Mouse (Mus musculus) right cerebral cortex, adult 18-20 months (tissue): ENCODE data around the gene Lingo1.

ENCODE experiments used
- DNase-seq: peaks from one replicate; pipeline ENCODE4 v3.0.0; 2022; ENCODE audit warnings: mixed read lengths

Lingo1 gene

DNA sequence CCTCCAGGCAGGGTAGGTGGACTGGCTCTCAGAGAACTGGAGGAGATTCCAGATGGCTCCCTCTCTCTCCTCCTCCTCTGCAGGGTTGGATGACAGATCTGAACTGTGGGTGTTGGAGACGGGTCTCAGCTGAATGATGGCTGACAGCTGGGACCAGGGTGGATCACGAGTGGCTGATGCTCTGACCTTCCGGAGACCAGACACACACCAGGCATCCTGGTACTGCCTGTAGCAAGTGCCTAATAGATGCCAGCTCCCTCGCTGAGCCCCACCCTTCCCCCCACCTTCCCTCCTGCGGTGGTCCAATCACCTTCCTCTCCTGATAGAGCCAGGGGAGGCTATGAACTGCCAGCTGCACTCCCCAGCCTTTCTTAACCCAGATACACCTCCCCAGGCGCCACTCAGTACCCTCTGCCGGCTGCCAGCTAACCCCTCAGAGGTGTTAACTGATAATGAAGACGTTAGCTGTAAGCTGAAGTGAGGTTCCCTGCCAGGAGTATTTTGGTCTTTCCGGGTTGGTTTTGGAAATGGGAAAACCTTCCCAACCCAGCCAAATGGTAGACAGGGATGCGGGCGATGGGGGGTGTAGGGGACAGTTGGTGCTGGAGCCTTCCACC is 126.6 kb downstream of the Lingo1 start:
- peak; percentile 60 for DNase-seq

DNA sequence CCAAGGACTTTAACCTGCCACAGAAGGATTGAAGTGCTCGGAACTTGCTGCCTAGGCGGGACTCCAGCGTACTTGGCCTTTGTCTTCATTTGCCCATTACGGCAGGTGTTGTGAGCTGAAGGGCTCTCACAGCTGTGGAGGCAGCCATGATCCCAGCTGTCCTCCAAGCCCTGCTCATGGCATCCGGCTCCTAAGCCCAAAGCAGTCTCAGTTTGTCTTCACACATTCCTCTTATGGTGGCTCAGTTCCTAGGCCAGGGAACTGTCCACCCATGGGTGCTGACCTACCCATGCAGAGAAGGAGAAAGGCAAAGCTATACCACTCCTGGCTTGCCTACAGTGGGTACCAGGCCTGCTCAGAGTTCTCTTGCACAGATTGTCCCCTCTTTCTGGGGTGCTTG is 132.1 kb downstream of the Lingo1 start:
- DNase-seq, result no peak

DNA sequence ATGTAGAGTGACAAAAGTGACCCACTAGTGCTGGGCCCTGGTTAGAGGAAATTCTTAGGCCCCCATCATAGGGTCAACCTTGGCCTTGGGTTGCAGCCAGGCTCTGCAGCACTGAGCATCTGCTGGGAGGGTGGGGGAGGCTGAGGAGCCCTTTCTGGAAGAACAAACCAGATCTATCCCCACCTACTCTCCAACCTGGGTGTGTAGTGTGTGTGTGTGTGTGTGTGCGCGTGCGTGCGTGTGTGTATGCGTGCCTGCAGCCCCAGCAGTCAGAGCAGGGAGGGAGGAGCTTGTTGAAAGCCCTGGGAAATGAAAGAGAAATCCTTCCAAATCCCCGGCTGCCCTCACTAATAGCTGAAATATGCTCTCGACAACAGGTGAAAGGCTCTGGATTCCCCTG is 133.3 kb downstream of the Lingo1 start:
- peak; percentile 68 for DNase-seq

DNA sequence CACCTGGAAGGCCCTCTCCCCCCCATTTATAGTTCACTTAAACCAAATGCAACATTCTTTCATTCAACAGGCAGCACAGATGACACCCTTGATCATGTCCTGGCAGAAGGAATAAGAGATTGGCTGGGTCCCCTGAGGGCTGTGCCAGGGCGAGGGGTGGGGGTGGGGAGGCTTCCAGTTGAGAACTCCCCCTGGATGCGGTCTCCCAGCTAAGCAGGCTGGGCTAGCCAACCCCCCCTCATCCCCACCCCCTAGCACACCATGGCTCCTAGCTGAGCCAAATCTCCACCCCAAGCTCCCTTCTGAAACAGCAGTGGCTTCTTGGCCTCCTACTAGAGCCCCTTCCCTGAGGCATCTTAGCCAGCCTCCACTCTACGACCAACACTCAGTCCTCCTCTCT is 133.9 kb downstream of the Lingo1 start:
- DNase-seq, result no peak

DNA sequence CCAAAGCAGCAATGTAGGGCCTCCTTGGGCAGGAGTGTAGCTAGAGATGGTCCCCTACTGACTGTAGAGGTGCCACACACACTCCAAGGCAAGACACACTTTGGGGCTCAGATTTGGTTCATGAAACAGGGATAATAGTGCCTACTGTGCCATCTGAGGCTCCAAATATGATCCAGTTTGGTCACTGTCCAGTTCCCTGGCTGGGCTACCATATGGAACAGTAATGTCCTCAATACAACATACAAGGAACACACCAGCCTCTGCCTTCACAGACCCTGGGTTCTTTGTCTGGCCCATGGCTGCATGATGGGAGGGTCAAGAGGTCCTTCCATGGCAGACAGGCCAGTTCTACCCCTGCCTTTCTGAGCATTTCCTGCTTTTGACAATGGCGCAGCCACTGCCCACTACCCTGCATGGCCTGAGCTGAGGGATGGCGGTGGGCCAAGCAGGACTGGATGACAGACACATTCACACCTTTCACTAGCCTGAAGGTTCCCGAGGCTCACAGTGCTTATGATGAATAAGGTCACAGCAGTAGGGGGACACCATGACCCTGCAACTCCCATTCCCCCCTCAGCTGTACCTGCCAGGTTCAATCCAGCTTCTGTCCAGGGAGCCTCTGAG is 134.9 kb downstream of the Lingo1 start:
- no peak for DNase-seq

DNA sequence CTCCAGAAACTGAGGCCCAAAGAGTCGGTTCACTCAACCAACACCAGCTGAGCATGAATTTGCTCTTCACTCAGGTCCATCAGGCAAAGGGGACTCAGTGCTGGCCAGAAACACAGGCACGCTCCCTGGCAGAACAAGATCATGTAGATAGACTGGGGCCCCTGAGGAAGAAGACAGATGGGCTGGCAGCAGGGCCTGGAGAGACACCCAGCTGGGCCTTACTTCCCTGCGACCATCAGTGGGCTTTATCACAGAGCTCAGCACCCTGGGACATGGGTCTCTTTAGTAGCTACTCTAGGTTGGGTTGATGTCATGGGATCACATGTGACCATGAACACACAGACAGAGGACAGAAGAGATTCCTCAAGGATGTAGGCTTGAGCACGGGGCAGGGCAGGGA is 137.7 kb downstream of the Lingo1 start:
- no peak for DNase-seq

DNA sequence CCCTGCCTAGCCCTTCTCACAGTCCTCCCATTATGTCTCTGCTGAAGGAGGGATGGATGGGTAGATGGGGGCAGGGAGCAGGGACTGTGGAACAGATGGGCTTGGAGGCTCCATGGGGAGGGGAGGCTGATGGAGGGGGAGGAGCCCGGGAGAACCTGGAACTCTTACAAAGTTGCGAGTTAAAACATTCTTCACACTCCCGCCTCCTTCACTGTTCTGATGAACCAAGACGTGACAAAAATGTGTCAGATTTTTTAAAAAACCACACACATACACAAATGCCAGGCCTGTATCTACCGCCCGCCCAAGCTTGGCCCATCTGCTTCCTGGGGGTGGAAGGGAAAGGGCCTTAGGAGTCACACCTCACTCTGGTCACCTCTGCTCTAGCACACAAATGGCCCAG is 138.3 kb downstream of the Lingo1 start:
- DNase-seq, result peak; percentile 90

DNA sequence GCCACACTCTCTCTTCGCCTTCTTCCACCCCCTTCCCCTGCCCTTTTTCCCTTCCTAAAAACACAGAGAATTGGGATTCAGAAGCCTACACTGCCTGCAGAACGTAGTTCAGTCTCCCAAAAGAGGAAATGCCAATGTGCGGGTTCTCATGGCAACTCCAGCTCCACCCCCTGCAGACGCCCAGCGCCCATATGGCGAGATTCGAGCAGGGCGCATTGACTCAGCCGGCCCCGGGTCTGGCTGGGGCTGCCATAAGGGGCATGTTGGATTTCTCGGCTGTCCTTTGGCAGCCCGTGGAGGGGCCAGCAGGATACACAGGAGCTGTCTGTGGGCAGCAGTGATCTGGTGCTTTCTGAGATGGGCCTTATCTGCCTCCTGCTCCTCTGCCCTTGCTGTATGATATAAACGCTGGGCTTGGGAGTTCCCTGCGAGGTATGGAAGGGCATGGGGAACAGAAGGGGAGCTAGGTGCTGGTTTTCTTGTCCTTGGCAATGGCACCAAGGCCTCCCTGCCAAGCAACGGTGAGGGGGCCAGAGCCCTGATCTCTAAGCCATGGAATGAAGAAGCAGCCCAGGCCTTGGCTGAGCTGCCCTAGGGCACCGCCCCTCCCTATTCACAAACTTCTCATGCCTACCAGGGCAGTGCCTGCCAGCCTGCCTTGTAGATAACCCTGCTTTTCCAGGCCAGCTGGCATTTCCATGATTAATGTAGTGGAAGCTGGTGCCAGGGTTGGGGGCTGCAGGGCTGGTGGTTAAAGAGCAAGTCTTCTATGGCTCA is 139.3 kb downstream of the Lingo1 start:
- DNase-seq, result peak; percentile 91

DNA sequence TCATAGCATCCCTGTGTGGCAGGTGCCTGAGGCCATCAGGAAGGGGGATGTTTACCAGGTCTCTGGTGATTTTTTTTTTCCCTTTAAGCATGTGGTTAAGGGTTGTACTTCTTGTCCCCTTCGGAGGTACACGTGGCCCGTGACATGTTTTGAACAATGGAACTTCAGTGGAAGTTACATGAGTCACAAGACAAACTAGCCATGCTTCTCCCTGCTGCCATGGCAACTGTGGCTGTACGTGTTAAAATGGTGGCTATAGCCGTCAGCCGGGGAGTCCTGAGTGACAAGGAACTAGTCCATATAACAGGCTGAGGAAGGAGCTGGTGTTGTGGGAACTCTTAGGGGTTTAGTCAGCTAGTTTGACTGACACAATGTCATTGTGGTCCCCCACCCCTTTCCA is 141.1 kb downstream of the Lingo1 start:
- no peak for DNase-seq

DNA sequence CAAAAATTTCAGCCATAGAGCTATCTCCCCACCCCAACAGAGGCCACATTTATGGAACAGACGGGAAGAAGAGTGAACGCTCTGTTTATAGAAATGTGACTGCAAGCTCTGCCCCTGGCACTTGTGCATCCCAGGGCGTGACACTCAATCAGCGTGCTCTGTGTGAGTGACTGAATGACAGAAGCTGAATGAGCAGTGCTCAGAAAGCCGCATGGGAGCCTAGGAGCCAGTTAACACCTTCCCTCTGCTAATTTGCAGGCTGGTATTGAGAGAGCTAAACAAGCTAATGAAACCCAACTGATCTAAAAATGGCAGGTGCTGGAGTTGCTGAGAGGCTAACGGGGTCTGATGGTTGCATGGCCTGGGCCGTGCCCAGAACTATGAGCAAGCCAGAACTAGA is 143.7 kb downstream of the Lingo1 start:
- no peak for DNase-seq

DNA sequence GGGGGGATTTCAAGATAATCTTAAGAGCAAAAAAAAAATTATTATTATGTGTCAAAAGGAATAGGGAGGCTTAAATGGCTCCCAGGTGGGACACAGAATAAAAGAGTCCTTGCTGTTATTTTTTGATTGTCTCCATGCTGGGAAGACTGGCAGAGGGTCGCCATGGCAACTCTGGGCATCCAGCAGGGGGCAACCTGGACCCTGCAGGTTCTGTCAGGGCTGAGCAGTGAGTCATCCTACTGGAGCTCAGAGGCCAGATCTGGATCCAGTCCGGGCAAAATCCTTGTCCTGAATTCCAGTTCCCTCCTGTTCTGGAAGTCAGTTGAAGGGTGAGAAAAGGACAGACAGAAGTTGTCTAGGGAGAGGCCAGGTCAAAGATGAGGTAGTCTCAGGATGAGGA is 144.7 kb downstream of the Lingo1 start:
- DNase-seq, result no peak

DNA sequence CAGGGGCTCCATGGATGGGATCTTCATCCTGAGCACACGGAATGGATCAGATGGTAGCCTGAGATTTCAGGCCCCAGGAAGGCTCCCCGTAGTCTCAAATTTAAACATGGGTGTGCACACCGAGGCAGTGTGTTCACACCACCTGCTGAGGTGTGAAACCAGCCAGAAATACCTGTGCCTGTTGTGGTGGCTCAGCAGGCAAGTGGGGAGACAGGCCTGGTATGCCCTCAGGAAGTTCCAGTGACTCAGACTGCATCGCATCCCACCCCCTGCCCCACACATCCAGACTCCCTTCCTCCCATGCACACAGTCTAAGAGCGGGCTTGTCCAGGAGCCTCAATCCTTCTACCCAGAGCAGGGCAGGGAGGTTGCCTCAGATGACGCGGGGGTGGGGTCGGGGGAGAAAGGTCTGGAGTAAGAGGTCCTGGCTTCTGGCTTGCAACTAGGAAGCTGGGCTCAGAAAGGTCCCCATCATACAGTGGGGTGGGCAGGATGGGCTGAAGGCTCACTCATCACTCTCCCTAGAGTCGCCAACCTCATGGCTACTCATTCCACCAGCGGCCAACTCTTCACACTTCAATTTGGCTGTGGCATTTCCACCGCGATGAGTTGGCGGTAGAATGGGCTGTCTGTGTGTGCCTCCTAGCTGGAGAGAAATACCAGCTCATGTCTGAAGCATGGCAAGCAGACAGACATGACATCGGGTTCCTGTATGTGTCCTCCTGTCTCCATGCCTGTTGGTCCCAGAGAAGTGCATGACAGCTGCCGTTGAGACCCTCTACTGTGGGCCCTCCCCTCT is 149.8 kb downstream of the Lingo1 start:
- DNase-seq, result peak; percentile 77

DNA sequence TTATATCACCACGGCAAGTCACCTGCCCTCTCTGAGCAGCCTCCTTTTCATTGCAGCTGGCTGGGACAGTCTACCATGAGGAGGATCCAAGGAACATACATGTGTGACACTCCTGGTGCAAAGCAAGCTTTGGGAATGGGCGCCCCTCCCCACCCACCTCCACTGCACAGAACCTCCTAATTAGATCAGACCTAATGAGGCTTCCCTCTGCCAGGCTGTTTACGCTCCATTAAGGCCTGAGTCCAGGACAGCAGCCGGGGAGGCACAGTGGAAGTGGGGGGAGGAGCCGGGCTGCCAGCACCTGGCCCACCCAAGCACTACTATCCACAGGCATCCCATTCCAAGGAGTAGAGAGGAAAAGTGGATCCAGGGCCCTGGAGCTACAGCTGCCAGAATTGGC is 152.8 kb downstream of the Lingo1 start:
- no peak for DNase-seq

DNA sequence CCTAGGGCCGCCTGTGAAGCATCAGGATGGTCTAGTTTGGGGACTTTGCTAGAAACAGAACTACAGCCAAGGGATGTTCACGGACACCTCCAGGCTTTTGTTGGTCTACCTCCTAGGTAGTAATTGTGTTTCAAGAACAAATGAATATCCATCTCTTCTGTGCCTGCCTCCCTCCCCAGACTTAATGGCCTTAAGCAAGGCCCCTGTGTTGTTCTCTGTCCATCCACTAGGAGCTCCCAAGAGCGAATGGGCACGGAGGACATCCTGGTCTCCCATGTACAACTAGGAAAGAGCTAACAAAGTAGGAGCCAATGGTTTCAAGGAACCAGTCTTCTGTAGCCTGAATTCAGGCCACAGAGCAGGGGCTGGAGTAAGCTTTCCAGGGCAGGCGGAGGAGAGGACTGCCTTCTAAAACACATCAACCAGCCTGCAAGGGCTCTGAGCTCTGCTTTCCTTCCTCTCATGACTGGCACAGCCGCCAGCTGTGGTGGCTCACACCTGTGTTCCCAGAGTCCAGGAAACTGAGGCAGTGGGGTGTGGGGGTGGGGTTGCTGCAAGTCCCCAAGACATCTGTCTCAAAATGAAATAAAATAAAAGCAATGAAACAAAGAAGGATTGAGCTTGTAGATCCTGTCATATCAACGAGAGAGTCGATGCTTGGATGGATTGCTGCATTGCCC is 157.9 kb downstream of the Lingo1 start:
- no peak for DNase-seq

DNA sequence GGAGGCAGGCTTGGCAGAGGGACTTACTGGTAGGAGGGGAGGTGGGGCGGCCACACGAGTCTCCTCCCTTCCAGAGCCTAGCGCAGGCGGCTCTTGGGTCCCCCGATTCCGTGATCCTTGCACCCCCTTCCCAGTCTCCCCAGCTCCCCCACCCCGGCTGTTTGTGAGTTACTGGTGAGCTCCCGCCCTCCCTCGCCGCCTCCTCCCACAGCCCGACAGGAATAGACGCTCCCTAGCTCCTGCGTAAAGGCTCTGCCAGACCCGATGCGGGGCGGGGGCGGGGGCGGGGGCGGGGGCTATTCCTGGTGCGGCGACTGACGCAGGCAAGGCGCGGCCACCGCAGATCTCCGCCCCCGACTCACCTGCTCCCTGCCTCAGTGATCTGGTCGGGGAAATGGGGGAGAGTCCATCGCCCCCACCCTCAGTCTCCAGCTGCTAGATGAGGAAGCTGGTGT is 158.8 kb downstream of the Lingo1 start:
- DNase-seq, result peak; percentile 90

DNA sequence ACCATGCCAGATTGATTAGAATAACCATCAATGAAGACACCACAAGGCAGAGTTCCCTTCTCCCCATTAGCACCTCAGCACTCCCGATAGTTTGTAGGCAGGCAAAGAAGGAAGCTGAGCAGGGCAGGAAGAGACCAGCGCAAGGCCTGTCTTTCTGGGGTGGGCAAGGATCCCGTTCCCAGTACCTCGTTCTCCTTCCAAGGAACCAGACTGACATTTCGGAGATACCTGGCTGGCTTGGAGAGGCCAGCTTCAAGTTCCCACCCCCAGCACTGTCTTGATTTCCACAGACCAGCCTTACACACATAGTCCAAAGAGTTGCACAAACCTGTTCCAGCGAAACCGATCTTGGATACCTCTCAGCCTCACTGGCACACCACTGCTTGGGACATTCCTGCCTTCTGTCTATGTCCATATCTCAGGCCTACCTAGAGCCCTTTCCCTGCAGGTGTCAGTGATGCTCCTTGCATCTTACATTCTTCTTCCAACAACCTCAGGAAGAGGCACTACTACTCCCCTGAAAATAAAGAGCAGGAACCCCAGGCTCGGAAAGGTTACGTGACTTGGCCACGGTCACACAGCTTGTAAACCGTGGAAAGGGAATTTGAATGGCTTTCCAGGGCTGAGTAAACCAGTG is 159.4 kb downstream of the Lingo1 start:
- no peak for DNase-seq

DNA sequence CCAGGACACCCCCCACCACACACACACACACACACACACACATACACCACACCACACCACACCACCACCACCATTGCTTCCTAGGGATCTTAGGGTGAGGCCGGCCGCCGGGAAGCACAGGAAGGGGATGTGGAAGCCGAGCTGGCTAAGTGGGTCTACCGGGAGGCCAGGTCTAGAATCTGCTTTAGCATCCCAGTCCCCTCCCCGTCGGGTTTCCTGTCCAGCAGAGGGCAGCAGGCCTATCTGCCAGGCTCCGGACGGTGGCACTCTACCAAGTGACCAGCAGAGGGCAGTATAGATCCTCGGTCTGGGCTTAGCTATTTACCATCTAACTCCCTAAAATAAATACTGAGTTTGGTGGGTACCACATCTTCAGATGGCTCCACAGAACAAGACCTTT is 160.1 kb downstream of the Lingo1 start:
- DNase-seq, result peak; percentile 91

DNA sequence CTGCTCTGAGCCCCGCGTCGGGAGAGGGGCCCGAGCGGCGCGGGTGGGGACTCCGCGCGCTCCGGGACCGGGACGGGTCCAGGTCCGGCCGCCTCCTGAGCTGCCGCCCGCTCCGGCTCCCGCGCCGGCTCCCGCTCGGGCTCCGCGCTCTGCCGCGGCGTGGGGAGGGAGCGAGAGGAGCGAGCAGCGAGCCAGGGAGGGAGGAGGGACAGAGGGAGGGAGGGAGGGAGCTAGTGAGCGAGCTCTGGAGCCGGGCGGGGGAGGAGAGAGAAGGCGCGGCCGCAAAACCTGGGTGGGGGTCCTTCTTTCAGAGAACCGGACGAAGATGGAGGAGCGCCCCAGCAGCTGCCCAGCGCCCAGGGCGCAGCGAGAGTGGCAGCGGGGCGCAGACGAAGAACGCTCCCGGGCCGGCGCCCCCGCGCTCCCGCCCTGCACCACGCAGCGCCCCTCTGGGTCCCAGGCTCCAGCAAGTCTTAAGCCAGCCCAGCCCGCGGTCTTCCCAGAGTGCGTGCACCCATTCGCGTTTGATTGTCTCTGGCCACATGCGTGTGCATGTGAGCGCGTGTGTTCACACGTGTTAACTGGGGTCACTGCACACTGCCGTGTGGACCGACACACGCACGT is 160.7 kb downstream of the Lingo1 start:
- DNase-seq, result peak; percentile 69

DNA sequence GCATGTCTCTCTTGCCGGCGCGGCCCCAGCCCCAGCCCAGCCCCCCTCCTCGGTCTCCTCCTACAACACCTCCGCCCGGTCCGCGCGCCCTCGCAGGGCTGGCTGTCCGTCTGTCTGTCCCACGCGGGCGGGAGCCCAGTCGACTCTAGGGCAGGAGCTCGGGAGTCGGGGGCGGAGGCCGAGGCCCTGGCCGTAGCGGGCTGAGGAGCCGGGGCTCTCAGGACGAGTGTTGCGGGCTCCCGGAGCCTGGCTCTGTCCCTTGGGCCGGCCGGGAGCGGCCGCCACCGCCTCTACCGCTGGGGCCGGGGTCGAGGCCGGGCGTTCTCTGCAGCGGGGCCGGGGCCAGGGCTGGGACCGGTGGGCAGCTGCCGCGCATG is 161.2 kb downstream of the Lingo1 start:
- no peak for DNase-seq

DNA sequence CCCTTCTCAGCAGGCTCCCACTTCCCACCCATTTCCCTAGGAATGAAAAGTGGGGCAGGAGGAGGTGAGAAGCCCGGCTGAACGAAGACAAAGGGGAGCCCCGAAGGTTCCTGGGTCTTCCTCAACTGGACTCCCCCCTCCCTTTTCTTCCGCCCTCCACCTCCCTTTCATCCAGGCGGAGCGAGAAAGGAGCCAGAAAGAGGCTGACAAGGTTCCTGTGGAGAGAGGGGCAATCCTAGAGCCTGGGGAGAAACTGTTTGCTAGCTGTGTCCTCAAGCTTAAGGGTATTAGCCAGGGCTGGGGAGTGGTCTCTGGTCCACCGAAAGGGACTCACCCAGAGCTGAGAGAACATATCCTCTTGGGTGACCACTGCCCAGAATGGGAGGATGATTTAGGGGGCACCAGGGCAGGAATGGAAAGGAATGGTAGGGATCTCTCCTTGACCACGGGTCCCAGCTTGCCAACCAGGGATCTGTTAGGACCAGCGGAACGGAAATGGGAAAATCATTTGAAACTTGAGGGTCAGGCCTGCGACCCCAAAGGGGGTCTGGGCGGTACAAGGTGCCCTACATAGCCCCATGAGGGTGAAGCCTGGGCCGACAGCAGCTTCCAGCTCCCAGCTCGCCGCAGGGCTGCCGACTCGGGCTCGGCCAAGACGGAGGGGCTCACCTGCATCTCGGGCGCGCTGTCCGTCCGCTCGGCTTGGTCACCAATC is 161.7 kb downstream of the Lingo1 start:
- no peak for DNase-seq
